Mouse (Mus musculus) midbrain, embryonic 16.5 days (tissue): ENCODE results near the gene Igtp. TPM values are rescaled to one million over a fixed set of nuclear protein-coding genes. Genes with fewer than 3 reads are reported as not detected.
"Not testable (repeated sequence)": the region's sequence is repeated elsewhere in the genome, so short reads cannot be mapped to it uniquely, and the experiment has no call there.

Experiments used
- ATAC-seq: fragments of 200-750 bp; cut with Nextera tagmentation; 2 replicates; pipeline ENCODE4 v1.8.0; 2017; ENCODE audit warnings: moderate TSS enrichment
- H3K27ac ChIP-seq: fragments of 300-500 bp; sonication (generic); 2 replicates; pipeline ENCODE4 v1.5.1; 2014; ENCODE audit warnings: mild to moderate bottlenecking, low read length, mixed read lengths
- H3K27me3 ChIP-seq: fragments of 300-500 bp; sonication (generic); 2 replicates; pipeline ENCODE4 v1.6.1; 2014; ENCODE audit warnings: low read depth, low read length, mixed read lengths; ENCODE audit not compliant: control insufficient read depth, insufficient read depth
- H3K36me3 ChIP-seq: fragments of 300-500 bp; sonication (generic); 2 replicates; pipeline ENCODE4 v1.6.1; 2014; ENCODE audit warnings: mild to moderate bottlenecking, low read length, moderate library complexity, mixed read lengths; ENCODE audit not compliant: control insufficient read depth, insufficient read depth
- H3K4me1 ChIP-seq: fragments of 300-500 bp; sonication (generic); 2 replicates; pipeline ENCODE4 v1.6.1; 2014; ENCODE audit warnings: mild to moderate bottlenecking, low read length, mixed read lengths; ENCODE audit not compliant: control insufficient read depth, insufficient read depth
- H3K4me2 ChIP-seq: fragments of 300-500 bp; sonication (generic); 2 replicates; pipeline ENCODE4 v1.6.1; 2014; ENCODE audit warnings: mild to moderate bottlenecking, low read length, mixed read lengths
- H3K4me3 ChIP-seq: fragments of 300-500 bp; sonication (generic); 2 replicates; pipeline ENCODE4 v1.5.1; 2014; ENCODE audit warnings: low read depth, mild to moderate bottlenecking, low read length, moderate library complexity, mixed read lengths
- H3K9ac ChIP-seq: fragments of 300-500 bp; sonication (generic); 2 replicates; pipeline ENCODE4 v1.6.1; 2014; ENCODE audit warnings: low read depth, low read length, mixed read lengths
- H3K9me3 ChIP-seq: fragments of 300-500 bp; sonication (generic); replicated peaks from 2 replicates; pipeline ENCODE4 v1.6.1; 2014; ENCODE audit warnings: mild to moderate bottlenecking, low read length, mixed read lengths; ENCODE audit not compliant: control insufficient read depth, poor library complexity, severe bottlenecking
- WGBS: fragments of 180-500 bp; shearing (Covaris S2); extraction: QIAGEN DNeasy Blood & Tissue Kit; methylation state at CpG from one replicate; pipeline ENCODE4 v1.1.7; 2014; 5-methylcytosine and 5-hydroxymethylcytosine counted together
- polyA plus RNA-seq: library from polyadenylated mRNA; unstranded; fragments of >200 nt; fragmentation: Nextera tagmentation; extraction: Ambion mirVana; gene quantifications from 2 replicates; pipeline ENCODE4 v1.2.1, GENCODE M21; 2015

Gene Igtp
- polyA plus RNA-seq, 1 experiment from 2014 or later = 1.6 TPM

DNA sequence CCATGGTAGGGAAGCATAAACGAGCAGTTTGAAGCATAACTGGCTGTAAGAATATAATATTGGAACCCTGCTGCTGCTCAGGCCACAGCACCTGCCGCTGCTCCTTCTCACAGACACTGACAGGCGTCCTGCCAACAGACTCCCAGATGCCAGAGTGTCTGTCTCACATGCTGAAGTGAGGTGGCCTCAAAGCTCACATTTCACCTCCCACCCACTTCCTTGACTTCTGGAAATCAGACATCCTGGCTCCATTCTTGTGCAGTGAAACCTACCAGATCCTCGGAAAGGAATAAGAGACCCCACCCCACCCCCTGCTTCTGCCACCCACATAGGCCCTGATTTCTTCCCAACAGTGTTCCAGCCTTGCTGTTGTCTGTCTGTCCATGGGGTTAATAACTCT is 24.4 kb downstream of the Igtp start:
- 46% methylated on average over 4 of the region's 4 CpGs for WGBS
- no peaks in the 10 kb centered on the region for H3K9me3 ChIP-seq
- H3K4me2 ChIP-seq = no peak overlapping the region
- H3K36me3 ChIP-seq = no peaks in the 10 kb centered on the region
- no peak overlapping the region for H3K27ac ChIP-seq
- no peak overlapping the region for H3K9ac ChIP-seq
- no peaks in the 10 kb centered on the region for H3K4me1 ChIP-seq
- ATAC-seq = no peak
- no peaks in the 10 kb centered on the region for H3K27me3 ChIP-seq
- no peak overlapping the region for H3K4me3 ChIP-seq

DNA sequence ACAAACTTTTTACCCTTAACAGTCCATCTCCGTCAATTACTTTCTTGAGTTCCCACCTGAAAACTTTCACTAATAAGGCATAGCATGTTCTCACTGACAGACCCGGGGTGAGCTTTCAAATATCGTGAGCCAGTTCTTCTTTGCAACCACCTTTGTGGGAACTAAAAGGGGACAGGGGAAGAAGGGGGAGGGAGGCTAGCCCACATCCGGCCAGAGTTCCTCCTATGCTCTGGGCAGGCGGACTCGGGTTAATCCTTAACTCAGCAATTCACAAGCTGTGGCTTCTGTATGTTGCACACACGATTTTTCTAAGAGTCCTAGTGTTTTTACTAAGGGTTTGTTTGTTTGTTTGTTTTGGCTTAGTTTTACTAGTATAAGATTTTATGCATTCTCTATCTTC is 25.0 kb downstream of the Igtp start:
- 61% methylated on average over 7 of the region's 7 CpGs for WGBS
- Histone ChIP-seq H3K27me3 (no peaks in the 10 kb centered on the region), H3K9me3 (no peaks in the 10 kb centered on the region), H3K4me2 (no peak overlapping the region), H3K4me1 (no peaks in the 10 kb centered on the region), H3K4me3 (no peak overlapping the region), H3K9ac (no peak overlapping the region), H3K36me3 (no peaks in the 10 kb centered on the region), H3K27ac (no peak overlapping the region)
- ATAC-seq = no peak

DNA sequence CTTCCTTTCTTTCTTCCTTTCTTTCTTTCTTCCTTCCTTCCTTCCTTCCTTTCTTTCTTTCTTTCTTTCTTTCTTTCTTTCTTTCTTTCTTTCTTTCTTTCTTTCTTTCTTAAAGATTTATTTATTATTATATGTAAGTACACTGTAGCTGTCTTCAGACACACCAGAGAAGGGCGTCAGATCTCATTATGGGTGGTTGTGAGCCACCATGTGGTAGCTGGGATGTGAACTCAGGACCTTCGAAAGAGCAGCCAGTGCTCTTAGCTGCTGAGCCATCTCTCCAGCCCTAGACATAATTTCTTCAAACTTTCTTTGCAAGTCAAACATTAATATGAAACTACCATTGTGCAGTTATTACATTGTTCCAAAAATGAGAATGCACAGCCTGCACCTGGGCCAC is 25.5 kb downstream of the Igtp start:
- 84% methylated on average over 2 of the region's 2 CpGs for WGBS
- H3K9me3 ChIP-seq, H3K4me2 ChIP-seq, H3K27me3 ChIP-seq, H3K4me1 ChIP-seq, H3K36me3 ChIP-seq, ATAC-seq, H3K4me3 ChIP-seq, H3K27ac ChIP-seq, H3K9ac ChIP-seq: not testable (repeated sequence)

DNA sequence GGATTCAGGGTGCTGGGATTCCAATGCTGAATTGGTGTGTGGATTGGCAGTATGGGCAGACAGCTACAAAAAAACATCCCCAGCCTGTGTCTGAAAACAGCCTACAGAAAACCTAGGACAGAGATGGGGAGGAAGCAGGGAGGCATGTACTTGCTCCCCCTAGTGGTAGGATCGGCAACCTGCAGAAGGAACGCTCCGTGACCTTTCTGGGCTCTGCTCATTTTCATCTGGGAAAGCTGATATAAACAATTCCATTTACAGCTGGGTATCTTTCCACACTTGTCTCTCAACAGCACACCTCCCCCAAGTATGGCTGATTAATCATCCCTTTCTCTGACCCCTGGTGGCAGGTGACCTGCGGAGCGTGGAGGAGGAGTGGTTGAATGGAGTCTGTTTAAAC is 26.3 kb downstream of the Igtp start:
- H3K27ac ChIP-seq = no peak overlapping the region
- 12% methylated on average over 5 of the region's 5 CpGs for WGBS
- H3K9ac ChIP-seq = no peak overlapping the region
- H3K4me2 ChIP-seq = no peak overlapping the region
- no peak for ATAC-seq
- H3K4me1 ChIP-seq = no peaks in the 10 kb centered on the region
- H3K36me3 ChIP-seq = no peaks in the 10 kb centered on the region
- no peak overlapping the region for H3K4me3 ChIP-seq
- no peaks in the 10 kb centered on the region for H3K27me3 ChIP-seq
- no peaks in the 10 kb centered on the region for H3K9me3 ChIP-seq

DNA sequence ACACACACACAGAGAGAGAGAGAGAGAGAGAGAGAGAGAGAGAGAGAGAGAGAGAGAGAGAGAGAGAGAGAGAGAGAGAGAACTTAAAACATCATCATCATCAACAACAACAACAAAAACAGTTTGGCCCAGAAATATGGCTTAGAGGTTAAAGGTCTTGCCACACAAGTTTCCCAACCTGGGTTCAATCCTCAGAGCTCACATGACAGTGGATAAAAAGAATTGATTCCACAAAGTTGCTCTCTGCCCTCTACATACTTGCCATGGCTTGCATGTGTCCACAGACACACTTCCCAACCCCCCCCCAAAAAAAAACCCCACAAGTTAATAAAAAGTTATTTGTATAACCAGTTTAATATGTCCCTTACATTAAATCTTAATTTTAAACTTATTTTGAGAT is 27.1 kb downstream of the Igtp start:
- Histone ChIP-seq H3K27me3 (no peaks in the 10 kb centered on the region), H3K9ac (no peak overlapping the region), H3K4me1 (no peaks in the 10 kb centered on the region), H3K4me2 (no peak overlapping the region), H3K36me3 (no peaks in the 10 kb centered on the region), H3K9me3 (no peaks in the 10 kb centered on the region), H3K4me3 (no peak overlapping the region), H3K27ac (no peak overlapping the region)
- ATAC-seq = no peak

DNA sequence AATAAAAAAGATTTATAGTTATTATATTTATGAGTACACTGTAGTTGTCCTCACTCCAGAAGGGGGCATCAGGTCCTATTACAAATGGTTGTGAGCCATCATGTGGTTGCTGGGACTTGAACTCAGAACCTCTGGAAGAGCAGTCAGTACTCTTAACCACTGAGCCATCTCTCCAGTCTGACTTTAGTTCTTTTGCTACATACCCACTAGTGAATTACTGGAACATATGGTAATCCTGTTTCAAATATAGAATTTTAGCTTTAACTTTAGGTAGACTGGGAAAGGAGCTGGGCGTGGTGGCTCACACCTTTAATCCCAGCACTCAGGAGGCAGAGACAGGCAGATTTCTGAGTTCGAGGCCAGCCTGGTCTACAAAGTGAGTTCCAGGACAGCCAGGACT is 28.7 kb downstream of the Igtp start:
- not testable (repeated sequence) for H3K9me3 ChIP-seq, H3K27ac ChIP-seq, ATAC-seq, H3K4me3 ChIP-seq, H3K36me3 ChIP-seq, H3K4me2 ChIP-seq, H3K4me1 ChIP-seq, H3K27me3 ChIP-seq, H3K9ac ChIP-seq
- WGBS = 84% methylated on average over 2 of the region's 2 CpGs

DNA sequence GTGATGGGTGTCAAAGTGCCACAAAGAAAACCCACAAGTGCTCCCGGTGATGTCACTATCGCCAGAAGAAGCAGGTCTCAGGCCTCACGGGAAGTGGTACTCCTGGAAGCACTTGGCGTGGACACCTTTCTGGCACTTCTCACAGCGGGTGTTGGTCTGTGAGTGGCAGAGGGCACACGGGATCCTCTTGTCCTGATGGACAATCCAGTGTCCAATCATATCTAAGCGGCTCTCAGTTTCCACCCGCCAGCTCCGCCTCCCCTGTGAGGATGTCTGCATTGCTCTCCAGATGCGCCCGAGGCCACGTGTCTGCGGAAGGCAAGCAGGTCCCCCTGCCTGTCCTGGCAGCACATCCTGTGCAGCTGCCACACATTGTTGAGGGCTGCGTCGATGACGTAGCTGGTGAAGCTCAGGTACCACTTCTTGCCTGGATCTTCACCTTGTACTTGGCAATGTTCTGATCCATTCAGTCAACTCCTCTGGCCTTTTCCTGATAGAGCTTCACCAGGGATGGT is 31.1 kb downstream of the Igtp start:
- H3K9me3 ChIP-seq = no peaks in the 10 kb centered on the region
- no peak overlapping the region for H3K4me2 ChIP-seq
- H3K9ac ChIP-seq = no peak overlapping the region
- WGBS = 72% methylated on average over 16 of the region's 16 CpGs
- no peaks in the 10 kb centered on the region; the same call in 1 of the 2 replicates for H3K4me1 ChIP-seq
- ATAC-seq = no peak
- H3K27ac ChIP-seq = no peak overlapping the region
- H3K4me3 ChIP-seq = no peak overlapping the region
- H3K27me3 ChIP-seq = no peaks in the 10 kb centered on the region
- no peaks in the 10 kb centered on the region for H3K36me3 ChIP-seq

DNA sequence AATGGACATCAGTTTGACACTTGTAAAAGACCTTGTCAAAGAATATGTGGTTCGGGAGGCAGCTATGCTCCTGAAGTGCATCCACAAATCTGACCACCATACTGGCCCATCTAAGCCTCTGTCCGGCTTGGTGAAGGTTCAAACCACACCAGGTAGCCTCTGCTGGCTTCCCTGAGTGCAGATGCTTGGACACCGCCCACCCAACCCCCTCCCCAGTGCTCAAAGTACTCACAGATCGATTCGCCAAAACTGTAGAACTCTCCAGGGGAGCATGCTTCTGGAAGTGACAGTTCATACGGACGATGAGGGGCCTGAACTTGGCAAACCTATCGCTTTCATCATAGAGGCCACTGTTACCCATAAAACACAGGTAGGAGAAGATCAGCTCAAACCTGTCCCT is 31.8 kb downstream of the Igtp start:
- Histone ChIP-seq H3K9ac (no peak overlapping the region), H3K4me3 (no peak overlapping the region), H3K4me1 (no peaks in the 10 kb centered on the region; the same call in 1 of the 2 replicates), H3K36me3 (no peaks in the 10 kb centered on the region), H3K9me3 (no peaks in the 10 kb centered on the region), H3K4me2 (no peak overlapping the region), H3K27ac (no peak overlapping the region), H3K27me3 (no peaks in the 10 kb centered on the region)
- ATAC-seq = no peak
- 92% methylated on average over 8 of the region's 8 CpGs for WGBS

DNA sequence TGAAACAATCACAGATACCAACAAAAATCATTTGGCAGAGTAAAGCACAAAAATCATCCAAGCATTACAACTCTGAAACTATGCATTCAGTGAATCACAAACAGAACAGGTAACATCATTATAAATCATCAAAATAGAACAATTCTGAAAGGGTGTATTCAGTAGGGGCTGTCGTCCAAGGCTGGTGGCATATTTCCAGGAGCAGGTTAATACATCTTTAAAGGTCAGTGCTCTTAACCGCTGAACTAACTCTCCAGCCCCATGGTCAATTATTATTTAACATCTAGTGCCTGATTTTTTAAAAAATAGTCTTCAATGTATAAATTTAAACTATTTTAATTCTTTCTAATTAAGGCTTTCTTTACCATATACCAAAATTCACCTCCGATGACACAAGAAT is 35.2 kb downstream of the Igtp start:
- not testable (repeated sequence) for H3K27me3 ChIP-seq, H3K36me3 ChIP-seq, H3K9ac ChIP-seq, H3K4me1 ChIP-seq, ATAC-seq, H3K9me3 ChIP-seq, H3K4me2 ChIP-seq, H3K27ac ChIP-seq, H3K4me3 ChIP-seq
- WGBS = 87% methylated on average over 3 of the region's 3 CpGs

DNA sequence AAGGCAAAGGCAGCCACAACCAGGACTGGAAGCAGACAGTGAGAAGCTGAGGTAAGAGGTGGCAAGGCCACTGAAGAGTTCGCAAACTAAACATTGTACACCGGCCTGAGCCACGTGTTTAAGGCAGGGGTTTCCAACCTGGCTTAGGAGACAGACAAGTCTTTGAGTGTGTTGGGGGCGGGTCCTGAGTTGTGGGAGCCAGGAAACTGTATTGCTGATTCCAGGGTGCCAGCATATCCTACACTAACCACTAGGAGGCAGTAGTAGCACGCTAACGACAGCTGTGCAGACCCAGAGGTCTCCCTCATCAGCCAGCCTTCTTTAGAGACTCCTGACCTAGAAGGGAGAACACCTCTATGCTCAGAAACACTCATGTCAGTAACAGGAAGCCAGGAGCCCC is 35.8 kb downstream of the Igtp start:
- Histone ChIP-seq H3K27me3 (no peaks in the 10 kb centered on the region), H3K4me3 (no peak overlapping the region), H3K9me3 (no peaks in the 10 kb centered on the region), H3K27ac (no peak overlapping the region), H3K36me3 (no peaks in the 10 kb centered on the region), H3K9ac (no peak overlapping the region), H3K4me2 (no peak overlapping the region), H3K4me1 (peaks cover 3% of the 10 kb centered on the region; the same call in 1 of the 2 replicates)
- 13% methylated on average over 6 of the region's 6 CpGs for WGBS
- ATAC-seq = no peak
